Mouse (Mus musculus): ENCODE results near the gene Fam214a. TPM values are rescaled to one million over a fixed set of nuclear protein-coding genes. Genes with fewer than 3 reads are reported as not detected.

Gene Fam214a
- polyA plus RNA-seq (2017; shearing (Covaris generic)): 45.5 TPM

GRCm38 (mm10) chr9:74952756-74953247, at the start of gene Fam214a:
Gene Fam214a, plus strand, starts transcription at chr9:74952884.

DNA sequence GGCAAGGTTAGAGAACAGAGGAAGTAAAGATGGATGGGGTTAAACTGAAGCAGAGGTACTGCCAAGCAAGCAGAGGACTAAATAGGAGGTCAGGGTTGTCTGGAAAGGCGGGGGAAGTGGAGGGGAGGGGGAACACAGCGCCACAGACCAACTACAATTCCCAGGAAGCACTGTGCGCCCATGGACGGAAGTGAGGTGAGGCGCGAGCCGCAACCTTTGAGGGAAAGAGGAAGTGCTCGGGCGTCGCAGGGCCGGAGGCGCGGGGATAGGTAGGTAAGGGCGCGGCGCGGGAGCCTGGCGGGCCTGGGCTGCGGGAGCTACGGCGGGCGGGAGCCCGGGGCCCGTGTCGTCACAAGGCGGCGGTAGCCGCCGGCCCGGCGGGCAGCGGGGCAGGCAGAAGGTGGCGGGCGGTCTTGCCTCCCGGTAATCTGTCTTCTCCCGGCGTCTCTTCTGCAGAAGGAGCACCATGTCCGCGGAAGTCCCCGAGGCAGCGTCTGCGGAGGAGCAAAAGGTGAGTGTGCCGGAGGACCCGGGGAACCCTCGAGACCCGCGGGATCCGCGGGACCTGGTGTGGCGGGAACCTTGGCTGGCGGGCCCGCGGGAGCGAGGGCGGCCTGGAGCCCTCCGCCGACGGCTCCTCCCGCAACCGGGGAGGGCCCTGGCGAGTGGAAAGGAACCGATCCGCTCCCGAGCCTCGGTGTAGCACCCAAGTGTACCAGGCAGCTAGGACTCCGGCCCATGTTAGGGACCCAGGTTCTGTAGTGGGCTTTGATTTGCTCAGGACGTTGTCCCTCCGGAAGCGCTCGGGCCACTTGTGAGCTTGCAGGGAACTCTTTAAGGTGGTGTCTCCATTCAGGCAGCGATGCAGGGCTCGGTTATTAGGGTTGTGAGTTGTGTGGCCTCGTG, 85.0 kb downstream of the Fam214a start, which contains the start of gene Arpp19:
Gene Arpp19, plus strand, starts transcription at position 164 of the 906 bp plus-strand sequence.

GRCm38 (mm10) chr9:75070457-75071028, 117.9 kb downstream of the Fam214a start, which contains the start of gene Myo5a:
Gene Myo5a, plus strand, starts transcription at chr9:75071015.

Other genes starting within 250 kb of the Fam214a start
- not detected for gene Onecut1, start 91.0 kb upstream of the Fam214a start, polyA plus RNA-seq (2017; shearing (Covaris generic))
- 311 TPM for gene Arpp19, start 84.7 kb downstream of the Fam214a start, polyA plus RNA-seq (2017; shearing (Covaris generic))
- gene Myo5a, start 118.1 kb downstream of the Fam214a start, polyA plus RNA-seq (2017; shearing (Covaris generic)): 16.0 TPM